Mouse (Mus musculus) embryo, embryonic 11.5 days (tissue): ENCODE results near the gene Ptprr.

ENCODE experiments used
- DNase-seq: peaks from one replicate; pipeline ENCODE4 v3.0.0-alpha.2; 2012; ENCODE audit warnings: low read depth, low spot score

The Ptprr gene

GRCm38 (mm10) chr10:116266561-116267433 lies 248.8 kb downstream of the Ptprr start:
- no peak for DNase-seq

GRCm38 (mm10) chr10:116267434-116267822 lies 249.4 kb downstream of the Ptprr start:
- DNase-seq: no peak

GRCm38 (mm10) chr10:116268343-116268742 lies 250.3 kb downstream of the Ptprr start:
- DNase-seq: no peak

GRCm38 (mm10) chr10:116270646-116271469 lies 252.8 kb downstream of the Ptprr start:
- DNase-seq: no peak

GRCm38 (mm10) chr10:116271470-116271915 lies 253.5 kb downstream of the Ptprr start:
- no peak for DNase-seq

- no peak for DNase-seq
These were observed 254.1 kb downstream of the Ptprr start for GRCm38 (mm10) chr10:116272156-116272555.

- DNase-seq: no peak
These were observed 257.3 kb downstream of the Ptprr start, which contains the start of gene Ptprb for GRCm38 (mm10) chr10:116275280-116275679. Gene Ptprb, plus strand, starts transcription at chr10:116275523.

GRCm38 (mm10) chr10:116286697-116287344 lies 268.8 kb downstream of the Ptprr start:
- no peak for DNase-seq

GRCm38 (mm10) chr10:116288130-116288529 lies 270.1 kb downstream of the Ptprr start:
- no peak for DNase-seq

GRCm38 (mm10) chr10:116290483-116290882 lies 272.5 kb downstream of the Ptprr start:
- no peak for DNase-seq

- no peak for DNase-seq
These were observed 273.2 kb downstream of the Ptprr start for GRCm38 (mm10) chr10:116291153-116291755.

- DNase-seq: no peak
These were observed 278.4 kb downstream of the Ptprr start for GRCm38 (mm10) chr10:116296439-116296838.

GRCm38 (mm10) chr10:116297854-116298253 lies 279.8 kb downstream of the Ptprr start:
- no peak for DNase-seq

- DNase-seq: no peak
These were observed 282.8 kb downstream of the Ptprr start for GRCm38 (mm10) chr10:116300824-116301223.

- peak; percentile 20 for DNase-seq
These were observed 283.2 kb downstream of the Ptprr start for GRCm38 (mm10) chr10:116301258-116301657.

GRCm38 (mm10) chr10:116304355-116304754 lies 286.3 kb downstream of the Ptprr start:
- DNase-seq: no peak

GRCm38 (mm10) chr10:116309460-116309859 lies 291.4 kb downstream of the Ptprr start:
- no peak for DNase-seq

- DNase-seq: no peak
These were observed 292.6 kb downstream of the Ptprr start for GRCm38 (mm10) chr10:116310516-116311210.

GRCm38 (mm10) chr10:116319246-116319645 lies 301.2 kb downstream of the Ptprr start:
- peak; percentile 72 for DNase-seq
